Mouse (Mus musculus): ENCODE measurements around the gene Tdrd1. TPM values are rescaled to one million over a fixed set of nuclear protein-coding genes. Genes with fewer than 3 reads are reported as not detected.

Tdrd1 gene
- total RNA-seq, 2 experiments from 2014 or later: 0.05 TPM; not detected in 1

DNA sequence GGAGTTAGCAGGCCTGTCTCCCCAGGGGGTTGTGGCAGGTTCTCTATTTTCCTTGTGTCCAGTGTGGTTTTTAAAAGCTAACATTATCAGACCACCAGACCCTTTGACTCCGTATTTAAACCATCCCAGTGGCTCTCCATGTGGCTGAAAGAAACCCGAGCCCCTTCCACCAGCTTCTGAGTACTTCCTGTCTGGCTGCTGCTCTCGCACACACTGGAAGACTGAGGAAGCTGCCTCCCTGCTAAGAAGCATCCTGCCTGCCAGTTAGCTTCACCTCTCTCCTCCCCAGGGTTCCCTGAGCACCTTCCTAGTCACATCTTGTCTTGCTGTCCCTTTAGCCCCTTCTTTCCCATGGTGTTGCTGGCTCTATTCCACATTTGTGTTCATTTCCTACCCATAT is 81.8 kb downstream of the Tdrd1 start:
- intact Hi-C loops (cut with DNase I): loop anchor here (5.0 kb wide), 3 partner anchors 81 to 486 kb away; partner anchors contain the start of gene Tdrd1
- DNase-seq: no peak

- intact Hi-C loops (cut with DNase I): loop anchor here (5.0 kb wide), 3 partner anchors 81 to 486 kb away; partner anchors contain the start of gene Tdrd1
- peak; percentile 47 to 62 for DNase-seq
Measured at GRCm38 (mm10) chr19:56908472-56909270, 82.7 kb downstream of the Tdrd1 start.

DNA sequence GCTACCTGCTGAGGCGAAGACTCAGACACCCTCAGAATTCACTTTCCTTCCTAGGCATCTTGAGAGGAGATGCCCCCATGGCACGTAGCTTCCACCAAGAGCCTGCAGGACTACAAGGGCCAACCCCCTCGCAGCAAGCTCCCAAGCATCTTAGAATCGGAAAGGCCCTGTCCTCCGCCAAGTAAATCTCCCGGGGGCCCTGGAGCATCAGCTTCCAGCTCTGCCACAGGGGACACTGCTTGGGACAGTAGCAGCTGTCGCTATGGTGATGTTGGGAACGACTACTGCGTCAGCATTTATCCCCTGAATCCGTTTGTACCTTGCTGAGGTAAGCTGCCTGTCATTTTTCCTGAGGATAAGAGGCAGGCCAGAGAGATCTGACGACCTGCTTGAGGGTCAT is 84.6 kb downstream of the Tdrd1 start:
- intact Hi-C loops (cut with DNase I): loop anchor here (10.0 kb wide), 1 partner anchor 734 kb away; no protein-coding TSS in a partner anchor
- peak; percentile 20 to 38 for DNase-seq

DNA sequence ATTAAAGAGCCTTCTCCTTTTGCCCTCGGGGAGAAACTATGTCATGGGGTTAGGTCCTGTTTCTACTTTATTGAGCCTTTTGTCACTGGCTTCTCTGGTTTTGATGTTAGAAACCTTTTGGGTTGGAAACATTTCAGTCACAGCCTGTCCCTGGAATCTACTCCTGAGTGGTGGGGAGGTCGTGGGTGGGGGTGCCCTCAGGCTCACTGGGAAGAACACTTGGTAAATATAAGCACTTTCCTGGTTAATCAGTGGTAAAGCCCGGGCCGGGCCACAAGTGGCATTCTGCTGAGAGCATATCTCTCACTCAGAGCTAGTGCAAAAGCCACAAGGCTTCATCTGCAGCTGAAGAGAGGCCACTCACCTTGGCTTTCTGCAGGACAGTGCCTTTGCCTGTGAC is 87.8 kb downstream of the Tdrd1 start:
- no peak for DNase-seq

DNA sequence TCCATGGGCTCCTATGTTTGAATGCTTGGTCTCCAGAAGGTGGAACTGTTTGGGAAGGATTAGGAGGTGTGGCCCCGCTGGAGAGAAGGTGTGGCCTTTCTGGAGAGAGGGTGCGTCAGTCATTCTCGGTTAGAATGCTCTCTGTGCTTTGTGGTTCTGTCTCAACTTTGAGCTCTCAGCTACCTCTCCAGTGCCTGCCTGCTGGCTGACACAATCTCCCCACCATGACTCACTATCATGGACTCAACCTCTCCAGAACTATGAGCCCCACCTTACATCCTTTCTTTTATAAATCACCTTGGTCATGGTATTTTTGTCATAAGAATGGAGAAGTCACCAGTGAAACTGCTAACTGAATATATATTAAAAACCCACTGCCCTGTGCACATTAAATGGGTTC is 88.6 kb downstream of the Tdrd1 start:
- intact Hi-C loops (cut with DNase I): loop anchor here (5.0 to 10.0 kb wide), 2 partner anchors 223 to 730 kb away; no protein-coding TSS in a partner anchor

More for the DNA sequence above, 87.8 kb downstream of the Tdrd1 start:
- intact Hi-C loops (cut with DNase I): loop anchor here (10.0 kb wide), 1 partner anchor 731 kb away; no protein-coding TSS in a partner anchor

GRCm38 (mm10) chr19:56915084-56915483 is 89.1 kb downstream of the Tdrd1 start:
- no peak for DNase-seq
- intact Hi-C loops (cut with DNase I): loop anchor here (5.0 to 10.0 kb wide), 2 partner anchors 222 to 730 kb away; no protein-coding TSS in a partner anchor

More for the DNA sequence above, 88.6 kb downstream of the Tdrd1 start:
- no peak for DNase-seq

Other genes starting within 250 kb of the Tdrd1 start
- 10 to 100 TPM; 23.2 to 24.2 TPM for gene Adrb1, start 104.0 kb upstream of the Tdrd1 start, total RNA-seq (2021)
- gene Ccdc186, start 4.0 kb upstream of the Tdrd1 start, total RNA-seq (2021): 10 to 100 TPM; 26.1 to 26.5 TPM
- not detected for gene Vwa2, start 48.0 kb downstream of the Tdrd1 start, total RNA-seq (2021)
- 1 to 10 TPM; 7.5 to 9.1 TPM for gene Afap1l2, start 182.0 kb downstream of the Tdrd1 start, total RNA-seq (2021)